19 mouse cellular contexts compared by ENCODE assay signal in the genomic region with DNA sequence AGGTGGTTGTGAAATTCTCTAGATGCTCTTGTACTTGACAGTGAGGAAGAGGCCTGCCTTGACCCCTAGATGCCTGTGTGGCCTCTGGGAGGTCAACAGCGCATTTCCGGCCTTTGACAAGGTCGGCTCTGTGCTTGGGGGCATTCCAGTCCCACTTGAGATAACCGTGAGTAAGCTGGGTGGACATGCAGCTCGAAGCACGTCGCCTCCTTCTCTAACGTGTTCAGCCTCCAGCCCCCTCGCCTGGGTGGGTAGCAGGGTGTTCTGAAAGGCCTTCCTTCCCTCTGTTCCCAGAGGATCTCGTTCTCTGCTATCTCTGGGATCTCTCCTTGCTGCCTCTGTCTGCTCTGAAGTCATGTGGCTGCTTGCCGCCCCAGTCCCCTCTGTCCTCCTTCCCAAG.
A peak's percentile ranks its signal among the peaks of the same experiment; 100 is the strongest.
DNase-seq lines count a peak whose midpoint lies in the region; ATAC-seq and TF ChIP-seq lines count a peak whose summit lies in the region.
"Had no signal": no experiment of that assay in that cellular context is flagged by ENCODE, and none has a peak within 500 bp of the region (broad histone marks: within the 10 kb centered on the region; RNA-seq: fewer than 3 reads in every experiment).

No protein-coding gene starts in this region.

- peaks cover 12% of the 10 kb centered on the region for H3K4me1 ChIP-seq in heart, adult 2 months (ENCODE audit: control insufficient read depth, insufficient read depth, low read length)
- H3K4me1 ChIP-seq in limb, embryonic 12.5 days (replicated peaks), result peaks cover 13% of the 10 kb centered on the region; the same call in 1 of the 2 replicates
- peaks cover 25% of the 10 kb centered on the region for H3K4me1 ChIP-seq in limb, embryonic 10.5 days
- peaks cover 53% of the 10 kb centered on the region for H3K4me1 ChIP-seq in heart, embryonic 13.5 days
- H3K4me1 ChIP-seq in liver, embryonic 11.5 days (replicated peaks; ENCODE audit: control insufficient read depth, insufficient read depth, low read length), result peaks cover 8% of the 10 kb centered on the region

- H3K27me3 ChIP-seq in heart, adult 2 months (ENCODE audit: control insufficient read depth, insufficient read depth, low read length), result no peaks in the 10 kb centered on the region
- no peaks in the 10 kb centered on the region for H3K27me3 ChIP-seq in limb, embryonic 12.5 days
- no peaks in the 10 kb centered on the region for H3K27me3 ChIP-seq in limb, embryonic 10.5 days (ENCODE audit: low read depth, poor library complexity, severe bottlenecking)
- no peaks in the 10 kb centered on the region for H3K27me3 ChIP-seq in heart, embryonic 13.5 days (replicated peaks)
- H3K27me3 ChIP-seq in liver, embryonic 11.5 days (replicated peaks; ENCODE audit: control insufficient read depth, insufficient read depth, low read length), result no peaks in the 10 kb centered on the region
- H3K27me3 ChIP-seq: limb, embryonic 13.5 days; liver, embryonic 15.5 days; neural tube, embryonic 13.5 days; Patski had no signal

- TF ChIP-seq EP300 in heart, adult 2 months (IDR thresholded peaks at IDR 0.05; ENCODE audit: insufficient read depth, low read depth, low read length), result no peak

- H3K79me2 ChIP-seq in heart, adult 2 months (replicated peaks; ENCODE audit: control insufficient read depth, insufficient read depth, low read length), result no peaks in the 10 kb centered on the region

- no peaks in the 10 kb centered on the region for H3K36me3 ChIP-seq in heart, adult 2 months (ENCODE audit: control insufficient read depth, insufficient read depth, low read length)
- H3K36me3 ChIP-seq in limb, embryonic 12.5 days, result no peaks in the 10 kb centered on the region
- no peaks in the 10 kb centered on the region for H3K36me3 ChIP-seq in limb, embryonic 10.5 days
- H3K36me3 ChIP-seq in heart, embryonic 13.5 days, result no peaks in the 10 kb centered on the region
- no peaks in the 10 kb centered on the region for H3K36me3 ChIP-seq in liver, embryonic 11.5 days (ENCODE audit: control insufficient read depth, insufficient read depth, low read length)
- H3K36me3 ChIP-seq: forebrain, embryonic 10.5 days; limb, embryonic 13.5 days; liver, embryonic 15.5 days; neural tube, embryonic 13.5 days had no signal

- intact Hi-C loops in heart, adult 2 months (cut with DNase I), result loop anchor here (5.0 kb wide), 1 partner anchor 72 kb away; the partner anchor contains the start of gene Slc38a2
- intact Hi-C loops in heart, postnatal 25 days (cut with DNase I), result no loop called here
- intact Hi-C loops in heart, postnatal 14 days (cut with DNase I), result no loop called here

- ATAC-seq in limb, embryonic 12.5 days (ENCODE audit: insufficient number of reproducible peaks, insufficient read depth, low FRiP score, low TSS enrichment, low read depth), result no peak
- no peak for ATAC-seq in heart, embryonic 13.5 days (ENCODE audit: extremely low read depth, insufficient number of reproducible peaks, low FRiP score, low TSS enrichment)
- no peak; the same call in 1 of the 2 replicates for ATAC-seq in liver, embryonic 11.5 days (replicated peaks; ENCODE audit: low FRiP score)
- ATAC-seq: activated CD4-positive, CD25-positive, alpha-beta regulatory T cell, adult 4 months; hindbrain, postnatal 0 days had no signal

- no peaks in the 10 kb centered on the region for H3K9me3 ChIP-seq in limb, embryonic 12.5 days
- no peaks in the 10 kb centered on the region for H3K9me3 ChIP-seq in limb, embryonic 10.5 days (replicated peaks)
- 0 out of 2 replicates have a peak, but pooled peaks cover under 1% of the 10 kb centered on the region for H3K9me3 ChIP-seq in heart, embryonic 13.5 days
- no peaks in the 10 kb centered on the region for H3K9me3 ChIP-seq in liver, embryonic 11.5 days (ENCODE audit: control insufficient read depth, low read length)
- H3K9me3 ChIP-seq: forebrain, embryonic 10.5 days; limb, embryonic 13.5 days; liver, embryonic 15.5 days; neural tube, embryonic 13.5 days had no signal

- H3K4me2 ChIP-seq in limb, embryonic 12.5 days, result no peak overlapping the region
- H3K4me2 ChIP-seq in heart, embryonic 13.5 days, result no peak overlapping the region
- H3K4me2 ChIP-seq in liver, embryonic 11.5 days, result no peak overlapping the region
- H3K4me2 ChIP-seq: limb, embryonic 13.5 days; liver, embryonic 15.5 days; neural tube, embryonic 13.5 days had no signal

- 42% methylated on average over 11 of the region's 11 CpGs for WGBS in heart, adult 2 months
- 84% methylated on average over 11 of the region's 11 CpGs for WGBS in limb, embryonic 12.5 days
- WGBS in limb, embryonic 10.5 days, result 83% methylated on average over 11 of the region's 11 CpGs
- 30% methylated on average over 11 of the region's 11 CpGs for WGBS in heart, embryonic 13.5 days
- 61% methylated on average over 11 of the region's 11 CpGs for WGBS in liver, embryonic 11.5 days

- no peak for TF ChIP-seq POLR2A in heart, adult 2 months (IDR thresholded peaks at IDR 0.05; ENCODE audit: insufficient read depth, low read depth, low read length)

- H3K9ac ChIP-seq in heart, adult 2 months (ENCODE audit: low read depth, low read length), result no peak overlapping the region
- no peak overlapping the region for H3K9ac ChIP-seq in limb, embryonic 12.5 days (replicated peaks)
- 0 out of 2 replicates have a peak overlapping the region, but pooled peaks have one; percentile 5 for H3K9ac ChIP-seq in heart, embryonic 13.5 days
- no peak overlapping the region for H3K9ac ChIP-seq in liver, embryonic 11.5 days (ENCODE audit: low read depth, low read length)
- H3K9ac ChIP-seq: limb, embryonic 13.5 days; liver, embryonic 15.5 days; neural tube, embryonic 13.5 days had no signal

- no peak for TF ChIP-seq CTCF in heart, adult 2 months (IDR thresholded peaks at IDR 0.05)

- DNase-seq in heart, adult 2 months, result peak in 1 of 2 experiments; percentile 51
- no peak for DNase-seq in heart, postnatal 25 days (ENCODE audit: low spot score)
- no peak for DNase-seq in limb, embryonic 10.5 days (ENCODE audit: low spot score)
- DNase-seq in heart, postnatal 14 days, result peak; percentile 35 to 55
- DNase-seq in liver, embryonic 11.5 days (ENCODE audit: low spot score), result no peak
- DNase-seq: cerebellum, postnatal 10 days; gastrocnemius, adult 2 months; kidney, adult 11 months; right cerebral cortex, postnatal 14 days; thymus, postnatal 36 days had no signal

- H3K4me3 ChIP-seq in heart, adult 2 months, result no peak overlapping the region
- no peak overlapping the region for H3K4me3 ChIP-seq in limb, embryonic 12.5 days (replicated peaks)
- H3K4me3 ChIP-seq in limb, embryonic 10.5 days, result no peak overlapping the region
- H3K4me3 ChIP-seq in heart, embryonic 13.5 days, result no peak overlapping the region
- no peak overlapping the region for H3K4me3 ChIP-seq in liver, embryonic 11.5 days (ENCODE audit: low read depth, low read length)
- H3K4me3 ChIP-seq: forebrain, embryonic 10.5 days; gastrocnemius, adult 2 months; limb, embryonic 13.5 days; liver, embryonic 15.5 days; neural tube, embryonic 13.5 days had no signal

- peak overlapping the region; percentile 50 for H3K27ac ChIP-seq in heart, adult 2 months
- 0 out of 2 replicates have a peak overlapping the region, but pooled peaks have one; percentile 12 for H3K27ac ChIP-seq in limb, embryonic 12.5 days
- H3K27ac ChIP-seq in limb, embryonic 10.5 days, result no peak overlapping the region
- H3K27ac ChIP-seq in heart, embryonic 13.5 days (replicated peaks), result peak overlapping the region; percentile 44
- no peak overlapping the region; the same call in 1 of the 2 replicates for H3K27ac ChIP-seq in liver, embryonic 11.5 days (ENCODE audit: low read depth, low read length)
- H3K27ac ChIP-seq: forebrain, embryonic 10.5 days; hindbrain, postnatal 0 days; limb, embryonic 13.5 days; liver, embryonic 15.5 days; neural tube, embryonic 13.5 days had no signal

Comparison
In these comparisons a context has a peak if more than half of its experiments do, and no peak if none do; other contexts are left out.
1. DNase-seq: peak in heart, postnatal 14 days (2 of 2); none in heart, postnatal 25 days (single experiment), limb, embryonic 10.5 days (single experiment) and liver, embryonic 11.5 days (single experiment).
2. H3K27ac ChIP-seq: peak in heart, adult 2 months (single experiment), limb, embryonic 12.5 days (single experiment) and heart, embryonic 13.5 days (single experiment); none in limb, embryonic 10.5 days (single experiment) and liver, embryonic 11.5 days (single experiment).